Mouse (Mus musculus): ENCODE data around the gene Olfr726.

Gene Olfr726

DNA sequence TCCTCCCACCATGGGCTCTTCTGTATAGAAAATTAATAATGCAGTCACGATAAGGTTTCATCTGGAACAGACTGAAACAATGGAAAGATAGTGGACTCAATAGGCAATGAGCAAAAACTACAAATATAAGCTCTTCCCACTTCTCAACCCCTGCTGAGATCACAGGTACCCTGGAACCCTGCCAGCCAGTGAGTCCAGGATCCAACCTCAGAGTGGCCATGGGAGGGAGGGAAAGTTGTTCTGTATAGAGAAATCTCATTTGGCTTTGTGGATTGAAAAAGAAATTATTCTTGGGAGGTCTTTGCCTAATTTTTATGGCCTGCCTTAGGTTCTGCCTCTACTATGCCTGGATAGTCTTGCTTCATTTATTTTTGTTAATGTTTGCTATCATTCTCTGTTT, at the start of gene Olfr726:
Gene Olfr726, minus strand, starts transcription at position 101 of the 400 bp plus-strand sequence.
- in situ Hi-C loops (cut with MboI; ENCODE audit: low pct_unique_long_range_greater_than_20kb in 1 of 2, low sequenced_read_pairs in 2 of 2, unreplicated experiment in 1 of 2): no loop called here

DNA sequence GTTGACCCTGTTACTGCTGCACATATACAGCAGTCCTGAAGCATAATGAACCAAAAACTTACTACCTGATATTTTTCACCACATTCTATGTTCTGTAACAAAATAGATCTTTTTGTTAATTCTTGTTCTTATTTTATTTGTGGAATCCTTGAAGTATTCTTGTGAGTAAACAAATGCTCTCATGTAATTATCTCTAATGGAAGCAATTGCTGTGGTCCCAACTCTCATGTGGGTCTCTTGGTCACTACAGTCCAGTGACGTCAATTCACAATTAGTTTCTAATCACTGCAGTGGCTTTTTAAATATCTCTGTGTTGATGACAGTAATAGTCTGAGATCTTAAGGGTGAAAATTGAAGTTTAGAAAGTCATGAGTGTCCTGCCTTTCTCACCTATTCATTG, 32.1 kb upstream of the Olfr726 start, which contains the start of gene Olfr727:
Gene Olfr727, plus strand, starts transcription at position 301 of the 400 bp plus-strand sequence.
- in situ Hi-C loops (cut with MboI; ENCODE audit: low pct_unique_long_range_greater_than_20kb in 1 of 2, low sequenced_read_pairs in 2 of 2, unreplicated experiment in 1 of 2): no loop called here

DNA sequence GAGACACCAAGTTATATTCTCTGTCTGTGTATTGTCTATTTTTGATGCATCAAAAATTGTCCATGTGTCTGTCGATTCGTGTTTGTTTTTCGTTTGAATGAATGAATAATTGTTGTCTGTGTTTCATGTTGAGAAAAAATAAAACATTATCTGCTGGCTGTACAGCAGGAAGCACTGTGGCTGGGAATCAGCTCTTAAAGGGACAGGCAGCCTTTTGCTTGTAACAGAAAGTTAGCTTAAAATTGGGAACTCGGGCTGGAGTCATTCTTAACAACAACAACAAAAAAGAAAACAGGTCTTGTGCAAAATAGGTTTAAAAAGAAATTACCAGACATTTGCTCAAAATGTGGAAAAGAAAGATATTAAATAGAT, 28.0 kb downstream of the Olfr726 start:
- in situ Hi-C loops (cut with MboI; ENCODE audit: low pct_unique_long_range_greater_than_20kb in 1 of 2, low sequenced_read_pairs in 2 of 2, unreplicated experiment in 1 of 2): loop anchor here in 1 of 2 experiments (25.0 kb wide), 1 partner anchor 725 kb away; the partner anchor contains the start of gene Ttc5

DNA sequence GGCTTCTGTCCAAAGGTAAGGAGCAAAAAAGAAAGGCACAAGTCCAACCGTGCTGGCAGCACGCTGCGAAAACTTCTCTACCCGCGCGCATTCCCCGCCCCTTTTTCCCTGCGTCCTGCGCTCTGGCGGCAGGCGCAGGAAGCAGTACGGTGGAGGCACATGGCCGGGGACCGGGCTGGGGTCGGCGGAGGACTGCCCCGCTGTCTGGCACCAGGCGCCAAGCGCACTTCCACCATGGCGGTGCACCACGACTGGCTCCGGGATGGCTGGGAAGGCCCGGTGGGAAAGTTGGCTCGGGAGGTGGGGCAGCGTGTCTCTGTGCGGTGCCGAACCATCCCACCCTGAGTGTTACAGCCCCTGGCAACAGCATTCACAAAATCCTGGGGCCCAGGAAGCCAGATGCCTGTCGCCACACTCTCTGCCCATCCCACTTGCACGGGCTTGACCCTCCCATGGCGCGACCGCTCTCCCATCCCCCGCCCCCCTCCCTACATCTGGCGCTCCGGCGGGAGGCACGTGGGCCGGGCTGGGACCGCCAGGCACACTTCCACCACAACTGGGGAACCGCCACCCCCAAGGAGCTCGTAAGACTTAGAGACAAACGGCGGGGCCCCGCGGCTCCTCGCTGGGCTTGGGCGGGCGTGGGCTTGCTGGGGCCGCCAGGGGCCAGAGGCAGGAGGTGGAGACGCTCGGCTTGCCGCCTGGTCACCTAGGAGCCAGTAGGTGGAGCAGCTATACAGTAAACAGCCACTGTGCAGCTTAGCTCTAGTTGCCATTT, 28.6 kb downstream of the Olfr726 start:
- in situ Hi-C loops (cut with MboI; ENCODE audit: low pct_unique_long_range_greater_than_20kb in 1 of 2, low sequenced_read_pairs in 2 of 2, unreplicated experiment in 1 of 2): loop anchor here in 1 of 2 experiments (25.0 kb wide), 1 partner anchor 725 kb away; the partner anchor contains the start of gene Ttc5

DNA sequence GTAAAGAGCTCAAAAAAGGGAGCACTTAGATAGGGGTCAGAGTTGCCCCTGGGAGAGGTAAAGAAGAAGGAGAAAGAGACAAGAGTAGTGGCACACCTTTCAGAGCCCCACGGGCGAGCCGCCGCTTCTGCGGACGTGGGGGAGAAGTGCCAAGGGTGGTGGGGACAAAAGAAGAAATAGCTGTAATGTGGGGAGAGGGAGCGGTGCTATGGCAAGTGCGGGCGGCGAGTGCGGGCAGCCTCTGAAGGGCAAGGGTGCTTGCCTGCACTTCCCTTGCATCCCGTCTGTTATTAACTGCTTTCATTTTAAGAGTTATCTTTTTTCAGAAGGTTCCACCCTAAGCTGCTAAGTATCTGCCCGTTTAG, 29.2 kb downstream of the Olfr726 start:
- in situ Hi-C loops (cut with MboI; ENCODE audit: low pct_unique_long_range_greater_than_20kb in 1 of 2, low sequenced_read_pairs in 2 of 2, unreplicated experiment in 1 of 2): loop anchor here in 1 of 2 experiments (25.0 kb wide), 1 partner anchor 726 kb away; the partner anchor contains the start of gene Ttc5

DNA sequence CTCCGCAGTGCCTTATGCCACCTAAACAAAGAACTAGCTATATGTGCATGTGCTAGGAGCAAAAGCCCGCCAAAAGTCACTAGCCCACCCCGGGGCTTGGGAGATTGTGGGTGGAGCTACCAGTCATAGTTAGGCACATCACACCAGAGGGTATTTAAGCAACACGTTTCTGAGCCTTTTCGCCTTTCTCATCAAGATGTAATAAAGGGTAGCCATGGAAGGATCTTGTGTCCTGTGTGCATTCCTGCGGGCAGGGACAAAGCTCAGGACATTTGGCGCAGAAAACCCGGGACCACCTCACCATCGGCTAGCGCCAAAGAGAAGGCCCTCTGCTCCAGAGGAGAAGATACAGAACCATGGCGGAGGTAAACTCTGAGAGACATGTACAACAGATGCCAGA, 29.6 kb downstream of the Olfr726 start:
- in situ Hi-C loops (cut with MboI; ENCODE audit: low pct_unique_long_range_greater_than_20kb in 1 of 2, low sequenced_read_pairs in 2 of 2, unreplicated experiment in 1 of 2): loop anchor here in 1 of 2 experiments (25.0 kb wide), 1 partner anchor 726 kb away; the partner anchor contains the start of gene Ttc5

DNA sequence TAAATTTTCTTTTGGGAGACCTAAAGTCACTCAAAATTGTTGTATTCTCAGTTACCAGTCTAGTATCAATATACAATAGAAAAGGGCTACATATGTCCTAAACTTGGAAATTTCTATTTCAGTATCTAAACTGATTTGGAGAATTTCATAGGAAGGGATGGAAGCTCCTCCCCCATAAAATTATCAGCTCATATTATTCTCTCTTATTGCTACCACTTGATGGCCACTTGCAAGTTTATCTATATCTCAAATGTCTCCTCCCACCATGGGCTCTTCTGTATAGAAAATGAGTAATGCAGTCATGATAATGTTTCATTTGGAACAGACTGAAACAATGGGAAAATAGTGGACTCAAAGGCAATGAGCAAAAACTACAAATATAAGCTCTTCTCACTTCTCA, 50.5 kb downstream of the Olfr726 start, which contains the start of gene Olfr725:
Gene Olfr725, minus strand, starts transcription at position 101 of the 400 bp plus-strand sequence.
- in situ Hi-C loops (cut with MboI; ENCODE audit: low pct_unique_long_range_greater_than_20kb in 1 of 2, low sequenced_read_pairs in 2 of 2, unreplicated experiment in 1 of 2): no loop called here

Measured in mouse embryonic stem cell (cell line).